Mouse (Mus musculus): Measurements from ENCODE around the gene Haao.

The Haao gene

GRCm38 (mm10) chr17:83782740-83783139 is 65.0 kb downstream of the Haao start:
- DNase-seq (ENCODE audit: low spot score): no peak
